Mouse (Mus musculus) stomach, adult 2 months (tissue): ENCODE measurements around the gene Slc30a9. TPM values are rescaled to one million over a fixed set of nuclear protein-coding genes. Genes with fewer than 3 reads are reported as not detected.

ENCODE experiments used
- polyA plus RNA-seq: library from polyadenylated mRNA; depleted of rRNA; stranded (reverse); fragments of >200 nt; gene quantifications from 2 replicates; pipeline ENCODE4 v1.2.3, GENCODE M21; 2012; rRNA removed

Slc30a9 gene
- polyA plus RNA-seq = 6.8 and 9.7 TPM in 2 replicates

GRCm38 (mm10) chr5:67306698-67307521 is at the start of gene Slc30a9:
Gene Slc30a9, plus strand, starts transcription at chr5:67306955.

GRCm38 (mm10) chr5:67260531-67261371 is 46.0 kb upstream of the Slc30a9 start, which contains the start of gene Tmem33:
Gene Tmem33, plus strand, starts transcription at chr5:67260565.

Other genes starting within 250 kb of the Slc30a9 start
- 0.53 and 0.83 TPM in 2 replicates for gene Phox2b, start 207.7 kb upstream of the Slc30a9 start, polyA plus RNA-seq
- gene Tmem33, start 46.4 kb upstream of the Slc30a9 start, polyA plus RNA-seq = 94.0 and 98.6 TPM in 2 replicates
- gene Bend4, start 121.4 kb downstream of the Slc30a9 start, polyA plus RNA-seq = 0.10 and 0.11 TPM in 2 replicates